Mouse (Mus musculus): ENCODE results near the gene Srebf2.

DNA sequence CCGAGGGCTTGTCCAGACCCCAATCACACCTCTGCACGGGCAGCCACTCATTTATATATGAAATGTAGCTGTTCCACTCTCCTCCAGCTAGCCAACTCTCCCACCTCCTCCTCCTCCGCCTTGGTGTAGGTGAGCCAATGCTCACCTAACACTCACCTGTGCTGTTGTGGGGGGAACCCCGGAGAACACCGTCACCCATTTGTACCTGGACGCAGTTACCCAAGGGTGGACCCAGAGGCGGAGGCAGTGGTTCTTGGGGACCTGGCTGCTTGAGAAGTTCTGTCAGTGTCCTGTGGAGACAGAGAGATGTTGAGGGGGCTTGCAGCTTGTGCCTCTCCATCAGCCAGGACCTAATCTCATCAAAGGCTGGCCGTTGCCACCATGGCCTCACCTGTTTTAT, 61.3 kb downstream of the Srebf2 start:
- TF ChIP-seq CTCF (IDR thresholded peaks at IDR 0.05) (no peak), EP300 (IDR thresholded peaks at IDR 0.05; ENCODE audit: insufficient read depth, low read depth, low read length) (no peak), POLR2A (IDR thresholded peaks at IDR 0.05; ENCODE audit: insufficient read depth, low read depth, low read length) (no peak)
